Mouse (Mus musculus): ENCODE data around the gene Chrdl2.

- no peak for TF ChIP-seq CTCF (IDR thresholded peaks at IDR 0.05)
- TF ChIP-seq POLR2A (IDR thresholded peaks at IDR 0.05; ENCODE audit: insufficient read depth, low read depth, low read length): no peak
- no peak for TF ChIP-seq EP300 (IDR thresholded peaks at IDR 0.05; ENCODE audit: insufficient read depth, low read depth, low read length)
These were observed 40.7 kb upstream of the Chrdl2 start for GRCm38 (mm10) chr7:99965020-99965841.

Measured in heart, adult 2 months (tissue).